Mouse (Mus musculus) midbrain, embryonic 10.5 days (tissue): ENCODE data around the gene Inca1. TPM values are rescaled to one million over a fixed set of nuclear protein-coding genes. Genes with fewer than 3 reads are reported as not detected.

Experiments
- DNase-seq: peaks from one replicate; pipeline ENCODE4 v3.0.0-alpha.2; 2017; ENCODE audit warnings: low spot score
- H3K27ac ChIP-seq: fragments of 300-500 bp; sonication (generic); replicated peaks from 2 replicates; pipeline ENCODE4 v1.5.1; 2016; ENCODE audit warnings: mild to moderate bottlenecking
- H3K27me3 ChIP-seq: fragments of 300-500 bp; sonication (generic); 2 replicates; pipeline ENCODE4 v1.6.1; 2016; ENCODE audit warnings: low read depth, mild to moderate bottlenecking; ENCODE audit not compliant: poor library complexity, severe bottlenecking
- H3K36me3 ChIP-seq: fragments of 300-500 bp; sonication (generic); 2 replicates; pipeline ENCODE4 v1.6.1; 2016; ENCODE audit warnings: mild to moderate bottlenecking, moderate library complexity
- H3K4me1 ChIP-seq: fragments of 300-500 bp; sonication (generic); 2 replicates; pipeline ENCODE4 v1.6.1; 2016
- H3K4me3 ChIP-seq: fragments of 300-500 bp; sonication (generic); 2 replicates; pipeline ENCODE4 v1.5.1; 2016; ENCODE audit warnings: mild to moderate bottlenecking, moderate library complexity
- H3K9me3 ChIP-seq: fragments of 300-500 bp; sonication (generic); replicated peaks from 2 replicates; pipeline ENCODE4 v1.6.1; 2016; ENCODE audit warnings: mild to moderate bottlenecking
- WGBS: fragments of 180-500 bp; shearing (Covaris S2); methylation state at CpG from one replicate; pipeline ENCODE4 v1.1.7; 2016; 5-methylcytosine and 5-hydroxymethylcytosine counted together
- polyA plus RNA-seq: library from polyadenylated mRNA; unstranded; fragments of >200 nt; fragmentation: Nextera tagmentation; extraction: Ambion mirVana; gene quantifications from 2 replicates; pipeline ENCODE4 v1.2.1, GENCODE M21; 2016

Gene Inca1
- polyA plus RNA-seq, 1 experiment from 2014 or later, result 1.00 TPM

- no peak overlapping the region for H3K27ac ChIP-seq
- WGBS, result 81% methylated on average over 3 of the region's 3 CpGs
- H3K4me1 ChIP-seq, result peaks cover 27% of the 10 kb centered on the region
- no peaks in the 10 kb centered on the region for H3K9me3 ChIP-seq
- no peak overlapping the region for H3K4me3 ChIP-seq
- DNase-seq, result no peak
- peaks cover 8% of the 10 kb centered on the region; the same call in 1 of the 2 replicates for H3K27me3 ChIP-seq
- peaks cover 1% of the 10 kb centered on the region; the same call in 1 of the 2 replicates for H3K36me3 ChIP-seq
Observed at GRCm38 (mm10) chr11:70697376-70697775, 2.6 kb downstream of the Inca1 start.

- H3K9me3 ChIP-seq, result no peaks in the 10 kb centered on the region
- H3K27ac ChIP-seq, result no peak overlapping the region
- H3K4me3 ChIP-seq, result no peak overlapping the region
- no peaks in the 10 kb centered on the region; the same call in 1 of the 2 replicates for H3K27me3 ChIP-seq
- peaks cover 7% of the 10 kb centered on the region for H3K4me1 ChIP-seq
- no peaks in the 10 kb centered on the region for H3K36me3 ChIP-seq
- 76% methylated on average over 3 of the region's 3 CpGs for WGBS
- DNase-seq, result no peak
Observed at GRCm38 (mm10) chr11:70693504-70693903, 6.5 kb downstream of the Inca1 start.

DNA sequence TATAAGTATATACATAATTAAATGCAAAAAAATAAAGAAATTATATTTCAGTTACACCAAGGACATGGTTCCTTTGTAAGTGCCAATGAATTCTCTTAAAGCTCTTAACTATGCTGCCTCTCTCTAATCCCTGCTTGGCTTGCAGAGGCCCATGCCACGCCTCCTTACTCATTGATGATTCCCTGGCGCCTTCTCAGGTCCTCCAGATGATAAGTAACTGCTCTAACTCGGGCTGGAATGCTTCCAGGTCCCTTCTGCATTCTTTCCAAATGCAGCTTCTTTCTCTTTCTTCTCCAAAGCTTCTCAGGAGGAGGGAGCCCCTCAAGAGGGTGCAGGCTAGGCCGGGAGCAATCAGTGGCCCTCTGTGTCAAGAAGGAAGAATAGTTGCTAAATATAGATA, 10.4 kb downstream of the Inca1 start:
- Histone ChIP-seq H3K27me3 (no peaks in the 10 kb centered on the region; the same call in 1 of the 2 replicates), H3K4me1 (peaks cover 28% of the 10 kb centered on the region), H3K4me3 (no peak overlapping the region), H3K9me3 (no peaks in the 10 kb centered on the region), H3K36me3 (peaks cover 10% of the 10 kb centered on the region; the same call in 1 of the 2 replicates), H3K27ac (no peak overlapping the region)
- no peak for DNase-seq
- 54% methylated on average over 4 of the region's 4 CpGs for WGBS

DNA sequence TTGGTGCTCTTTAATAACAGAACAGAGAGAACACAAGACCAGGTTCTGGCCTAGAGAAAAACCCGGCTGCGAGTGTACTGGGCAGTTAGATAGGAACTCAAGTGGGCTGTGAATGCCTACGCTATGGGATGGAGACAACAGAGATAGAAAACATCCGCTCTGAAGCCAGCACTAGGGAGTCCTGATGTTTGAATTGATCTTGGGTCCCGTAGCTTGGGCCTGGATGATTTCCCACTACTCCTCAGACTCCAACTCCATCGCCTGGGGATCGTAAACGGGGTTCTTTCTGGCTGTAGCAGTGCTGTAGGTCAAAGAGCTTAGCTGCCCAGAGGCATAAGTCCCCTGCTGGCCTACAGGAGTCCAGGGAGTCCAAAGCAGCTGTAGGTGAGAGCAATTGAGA, 11.6 kb downstream of the Inca1 start:
- H3K4me1 ChIP-seq, result peaks cover 28% of the 10 kb centered on the region
- no peak for DNase-seq

GRCm38 (mm10) chr11:70687601-70688199, 12.3 kb downstream of the Inca1 start, which contains the start of gene Camta2:
Gene Camta2 (minus strand): TSS chr11:70688105.
- Histone ChIP-seq H3K9me3 (no peaks in the 10 kb centered on the region), H3K4me1 (peaks cover 35% of the 10 kb centered on the region), H3K4me3 (peak within 1 kb of the TSS; percentile 93), H3K27me3 (no peaks in the 10 kb centered on the region; the same call in 1 of the 2 replicates), H3K36me3 (peaks cover 29% of the 10 kb centered on the region), H3K27ac (peak within 1 kb of the TSS; percentile 92)
- WGBS, result under 1% methylated on average over 55 of the region's 55 CpGs
- DNase-seq, result peak; percentile 90

More for the DNA sequence above, 11.6 kb downstream of the Inca1 start:
- peaks cover 22% of the 10 kb centered on the region for H3K36me3 ChIP-seq
- WGBS, result 12% methylated on average over 8 of the region's 8 CpGs
- peak overlapping the region; percentile 92 for H3K27ac ChIP-seq
- H3K27me3 ChIP-seq, result no peaks in the 10 kb centered on the region; the same call in 1 of the 2 replicates
- H3K4me3 ChIP-seq, result peak overlapping the region; percentile 93
- H3K9me3 ChIP-seq, result no peaks in the 10 kb centered on the region

GRCm38 (mm10) chr11:70686901-70687566, 12.9 kb downstream of the Inca1 start:
- peaks cover 41% of the 10 kb centered on the region for H3K4me1 ChIP-seq
- peak overlapping the region; percentile 93 for H3K4me3 ChIP-seq
- WGBS, result 5% methylated on average over 16 of the region's 16 CpGs
- H3K27me3 ChIP-seq, result no peaks in the 10 kb centered on the region; the same call in 1 of the 2 replicates
- no peak for DNase-seq
- peak overlapping the region; percentile 92 for H3K27ac ChIP-seq
- H3K36me3 ChIP-seq, result peaks cover 30% of the 10 kb centered on the region
- no peaks in the 10 kb centered on the region for H3K9me3 ChIP-seq

- WGBS, result 93% methylated on average over 5 of the region's 5 CpGs
- no peak overlapping the region for H3K4me3 ChIP-seq
- H3K4me1 ChIP-seq, result peaks cover 50% of the 10 kb centered on the region
- H3K9me3 ChIP-seq, result no peaks in the 10 kb centered on the region
- H3K27ac ChIP-seq, result 0 out of 2 replicates have a peak overlapping the region, but pooled peaks have one; percentile 9
- peaks cover 57% of the 10 kb centered on the region for H3K36me3 ChIP-seq
- DNase-seq, result no peak
- H3K27me3 ChIP-seq, result no peaks in the 10 kb centered on the region
Observed at GRCm38 (mm10) chr11:70683640-70684039, 16.3 kb downstream of the Inca1 start.

GRCm38 (mm10) chr11:70681897-70682581, 17.9 kb downstream of the Inca1 start:
- Histone ChIP-seq H3K27ac (peak overlapping the region; percentile 87), H3K4me3 (peak overlapping the region; percentile 30; the same call in 1 of the 2 replicates), H3K36me3 (peaks cover 62% of the 10 kb centered on the region), H3K4me1 (peaks cover 37% of the 10 kb centered on the region), H3K9me3 (no peaks in the 10 kb centered on the region), H3K27me3 (no peaks in the 10 kb centered on the region)
- peak; percentile 65 for DNase-seq
- 6% methylated on average over 11 of the region's 11 CpGs for WGBS

- peaks cover 69% of the 10 kb centered on the region for H3K36me3 ChIP-seq
- H3K4me1 ChIP-seq, result peaks cover 30% of the 10 kb centered on the region
- no peaks in the 10 kb centered on the region for H3K9me3 ChIP-seq
- H3K27me3 ChIP-seq, result no peaks in the 10 kb centered on the region
- H3K27ac ChIP-seq, result peak overlapping the region; percentile 87
- WGBS, result 63% methylated on average over 12 of the region's 12 CpGs
- DNase-seq, result no peak
- 0 out of 2 replicates have a peak overlapping the region, but pooled peaks have one; percentile 2 for H3K4me3 ChIP-seq
Observed at GRCm38 (mm10) chr11:70681170-70681569, 18.8 kb downstream of the Inca1 start.

GRCm38 (mm10) chr11:70679894-70680293, 20.1 kb downstream of the Inca1 start:
- Histone ChIP-seq H3K36me3 (peaks cover 75% of the 10 kb centered on the region), H3K27ac (no peak overlapping the region), H3K27me3 (no peaks in the 10 kb centered on the region), H3K4me3 (no peak overlapping the region), H3K9me3 (no peaks in the 10 kb centered on the region), H3K4me1 (peaks cover 30% of the 10 kb centered on the region)
- WGBS, result 93% methylated on average over 8 of the region's 8 CpGs
- DNase-seq, result no peak

DNA sequence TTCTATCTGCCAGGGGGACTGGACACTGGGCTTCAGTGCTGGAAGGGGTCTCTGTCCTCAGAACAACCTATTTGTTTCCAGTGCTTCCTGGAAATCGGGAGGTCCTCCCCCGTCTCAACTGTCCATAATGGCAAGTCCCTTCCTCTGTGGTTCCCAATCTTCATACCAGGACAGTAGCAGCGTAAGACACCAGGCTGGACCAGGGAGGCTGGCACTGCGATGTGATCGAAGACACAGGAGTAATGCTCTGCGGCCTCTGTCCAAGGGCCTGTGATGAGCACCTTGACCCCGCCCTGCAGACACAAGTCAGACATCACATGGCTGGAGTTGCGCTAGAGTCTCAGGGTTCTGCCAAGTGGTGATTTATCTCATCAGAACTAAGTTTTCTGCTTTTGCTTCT, 20.6 kb downstream of the Inca1 start:
- Histone ChIP-seq H3K36me3 (peaks cover 74% of the 10 kb centered on the region), H3K4me3 (no peak overlapping the region), H3K9me3 (no peaks in the 10 kb centered on the region), H3K4me1 (peaks cover 32% of the 10 kb centered on the region), H3K27ac (no peak overlapping the region), H3K27me3 (no peaks in the 10 kb centered on the region)
- 98% methylated on average over 8 of the region's 8 CpGs for WGBS
- no peak for DNase-seq

GRCm38 (mm10) chr11:70678576-70678975, 21.4 kb downstream of the Inca1 start:
- 66% methylated on average over 2 of the region's 2 CpGs for WGBS
- no peak for DNase-seq
- Histone ChIP-seq H3K27me3 (no peaks in the 10 kb centered on the region), H3K4me3 (no peak overlapping the region), H3K9me3 (no peaks in the 10 kb centered on the region), H3K27ac (no peak overlapping the region), H3K4me1 (peaks cover 37% of the 10 kb centered on the region), H3K36me3 (peaks cover 74% of the 10 kb centered on the region)
